Mouse (Mus musculus) liver, embryonic 11.5 days (tissue): ENCODE measurements around the gene Wfdc2. TPM values are rescaled to one million over a fixed set of nuclear protein-coding genes. Genes with fewer than 3 reads are reported as not detected.

Experiments
- ATAC-seq: fragments of 200-750 bp; cut with Nextera tagmentation; replicated peaks from 2 replicates; pipeline ENCODE4 v1.8.0; 2017; ENCODE audit warnings: moderate number of reproducible peaks, mild to moderate bottlenecking, moderate TSS enrichment, moderate library complexity; ENCODE audit not compliant: low FRiP score
- DNase-seq: peaks from one replicate; pipeline ENCODE4 v3.0.0-alpha.2; 2017; ENCODE audit warnings: low spot score
- H3K27ac ChIP-seq: fragments of 300-500 bp; sonication (generic); 2 replicates; pipeline ENCODE4 v1.5.1; 2014; ENCODE audit warnings: mild to moderate bottlenecking, low read depth, low read length, control low read depth
- H3K27me3 ChIP-seq: fragments of 300-500 bp; sonication (generic); replicated peaks from 2 replicates; pipeline ENCODE4 v1.6.1; 2014; ENCODE audit warnings: low read length, mixed read lengths; ENCODE audit not compliant: control insufficient read depth, insufficient read depth
- H3K36me3 ChIP-seq: fragments of 300-500 bp; sonication (generic); 2 replicates; pipeline ENCODE4 v1.6.1; 2014; ENCODE audit warnings: mild to moderate bottlenecking, low read length, moderate library complexity, mixed read lengths; ENCODE audit not compliant: control insufficient read depth, insufficient read depth
- H3K4me1 ChIP-seq: fragments of 300-500 bp; sonication (generic); replicated peaks from 2 replicates; pipeline ENCODE4 v1.6.1; 2014; ENCODE audit warnings: low read length, mixed read lengths; ENCODE audit not compliant: control insufficient read depth, insufficient read depth
- H3K4me2 ChIP-seq: fragments of 300-500 bp; sonication (generic); 2 replicates; pipeline ENCODE4 v1.6.1; 2014; ENCODE audit warnings: mild to moderate bottlenecking, control low read depth, moderate library complexity
- H3K4me3 ChIP-seq: fragments of 300-500 bp; sonication (generic); 2 replicates; pipeline ENCODE4 v1.5.1; 2014; ENCODE audit warnings: low read depth, low read length, control low read depth
- H3K9ac ChIP-seq: fragments of 300-500 bp; sonication (generic); 2 replicates; pipeline ENCODE4 v1.6.1; 2014; ENCODE audit warnings: low read depth, low read length, control low read depth
- H3K9me3 ChIP-seq: fragments of 300-500 bp; sonication (generic); 2 replicates; pipeline ENCODE4 v1.6.1; 2016; ENCODE audit warnings: low read length, inconsistent platforms, mixed read lengths; ENCODE audit not compliant: control insufficient read depth
- WGBS: fragments of 180-500 bp; shearing (Covaris S2); extraction: QIAGEN DNeasy Blood & Tissue Kit; methylation state at CpG from one replicate; pipeline ENCODE4 v1.1.7; 2014; 5-methylcytosine and 5-hydroxymethylcytosine counted together
- polyA plus RNA-seq: library from polyadenylated mRNA; unstranded; fragments of >200 nt; fragmentation: Nextera tagmentation; extraction: Ambion mirVana; gene quantifications from 2 replicates; pipeline ENCODE4 v1.2.1, GENCODE M21; 2014

Gene Wfdc2
- 8.2 and 9.1 TPM in 2 replicates for polyA plus RNA-seq

- 13% methylated on average over 24 of the region's 24 CpGs for WGBS
- Histone ChIP-seq H3K9me3 (no peaks in the 10 kb centered on the region), H3K27me3 (peaks cover 27% of the 10 kb centered on the region), H3K4me1 (peaks cover 4% of the 10 kb centered on the region), H3K4me3 (peak within 1 kb of the TSS; percentile 41), H3K9ac (peak within 1 kb of the TSS; percentile 53), H3K4me2 (peak within 1 kb of the TSS; percentile 71), H3K27ac (no peak within 1 kb of the TSS), H3K36me3 (no peaks in the 10 kb centered on the region)
- DNase-seq (peak; percentile 38), ATAC-seq (no peak)
Observed at GRCm38 (mm10) chr2:164562391-164563188, at the start of gene Wfdc2. Gene Wfdc2, plus strand, starts transcription at chr2:164562413.

- peaks cover 14% of the 10 kb centered on the region for H3K4me1 ChIP-seq
- H3K9me3 ChIP-seq, result no peaks in the 10 kb centered on the region
- H3K27ac ChIP-seq, result no peak overlapping the region
- H3K36me3 ChIP-seq, result no peaks in the 10 kb centered on the region
- DNase-seq (no peak), ATAC-seq (no peak)
- WGBS, result 68% methylated on average over 8 of the region's 8 CpGs
- H3K9ac ChIP-seq, result no peak overlapping the region
- H3K27me3 ChIP-seq, result no peaks in the 10 kb centered on the region
- H3K4me3 ChIP-seq, result no peak overlapping the region
- no peak overlapping the region for H3K4me2 ChIP-seq
Observed at GRCm38 (mm10) chr2:164513389-164513788, 48.8 kb upstream of the Wfdc2 start.

GRCm38 (mm10) chr2:164514916-164515315 is 47.3 kb upstream of the Wfdc2 start:
- DNase-seq (no peak), ATAC-seq (no peak)
- Histone ChIP-seq H3K4me3 (no peak overlapping the region), H3K27me3 (no peaks in the 10 kb centered on the region), H3K4me1 (peaks cover 14% of the 10 kb centered on the region), H3K9me3 (no peaks in the 10 kb centered on the region), H3K27ac (no peak overlapping the region), H3K36me3 (no peaks in the 10 kb centered on the region), H3K9ac (no peak overlapping the region), H3K4me2 (no peak overlapping the region)
- 77% methylated on average over 3 of the region's 3 CpGs for WGBS

- WGBS, result 82% methylated on average over 9 of the region's 9 CpGs
- Histone ChIP-seq H3K27ac (no peak overlapping the region), H3K27me3 (no peaks in the 10 kb centered on the region), H3K9ac (no peak overlapping the region), H3K36me3 (no peaks in the 10 kb centered on the region), H3K4me2 (no peak overlapping the region), H3K4me1 (peaks cover 14% of the 10 kb centered on the region), H3K9me3 (no peaks in the 10 kb centered on the region), H3K4me3 (no peak overlapping the region)
- no peak for DNase-seq
- no peak for ATAC-seq
Observed at GRCm38 (mm10) chr2:164515897-164516296, 46.3 kb upstream of the Wfdc2 start.

GRCm38 (mm10) chr2:164516592-164516991 is 45.6 kb upstream of the Wfdc2 start:
- ATAC-seq (no peak), DNase-seq (no peak)
- H3K36me3 ChIP-seq, result no peaks in the 10 kb centered on the region
- H3K4me3 ChIP-seq, result no peak overlapping the region
- H3K9ac ChIP-seq, result no peak overlapping the region
- H3K27me3 ChIP-seq, result no peaks in the 10 kb centered on the region
- H3K4me1 ChIP-seq, result peaks cover 14% of the 10 kb centered on the region
- WGBS, result 89% methylated on average over 11 of the region's 11 CpGs
- no peak overlapping the region for H3K4me2 ChIP-seq
- H3K27ac ChIP-seq, result no peak overlapping the region
- H3K9me3 ChIP-seq, result no peaks in the 10 kb centered on the region

GRCm38 (mm10) chr2:164517485-164518221 is 44.6 kb upstream of the Wfdc2 start:
- H3K9ac ChIP-seq, result no peak overlapping the region
- H3K4me3 ChIP-seq, result no peak overlapping the region
- no peak overlapping the region for H3K27ac ChIP-seq
- no peaks in the 10 kb centered on the region for H3K9me3 ChIP-seq
- DNase-seq, result peak; percentile 59
- WGBS, result 27% methylated on average over 10 of the region's 10 CpGs
- no peak for ATAC-seq
- H3K27me3 ChIP-seq, result 0 out of 2 replicates have a peak, but pooled peaks cover 2% of the 10 kb centered on the region
- H3K4me1 ChIP-seq, result peaks cover 11% of the 10 kb centered on the region
- no peak overlapping the region for H3K4me2 ChIP-seq
- H3K36me3 ChIP-seq, result no peaks in the 10 kb centered on the region

GRCm38 (mm10) chr2:164518266-164519170 is 43.7 kb upstream of the Wfdc2 start:
- no peaks in the 10 kb centered on the region for H3K9me3 ChIP-seq
- H3K36me3 ChIP-seq, result no peaks in the 10 kb centered on the region
- peaks cover 6% of the 10 kb centered on the region; the same call in 1 of the 2 replicates for H3K4me1 ChIP-seq
- no peak overlapping the region for H3K9ac ChIP-seq
- no peak overlapping the region for H3K4me3 ChIP-seq
- H3K27me3 ChIP-seq, result 0 out of 2 replicates have a peak, but pooled peaks cover 2% of the 10 kb centered on the region
- DNase-seq (no peak), ATAC-seq (no peak)
- WGBS, result 56% methylated on average over 11 of the region's 11 CpGs
- H3K27ac ChIP-seq, result no peak overlapping the region
- H3K4me2 ChIP-seq, result no peak overlapping the region

- Histone ChIP-seq H3K4me2 (no peak overlapping the region), H3K4me3 (no peak overlapping the region), H3K36me3 (no peaks in the 10 kb centered on the region), H3K4me1 (peaks cover 6% of the 10 kb centered on the region; the same call in 1 of the 2 replicates), H3K9ac (no peak overlapping the region), H3K27ac (no peak overlapping the region), H3K9me3 (no peaks in the 10 kb centered on the region), H3K27me3 (0 out of 2 replicates have a peak, but pooled peaks cover 2% of the 10 kb centered on the region)
- WGBS, result 73% methylated on average over 6 of the region's 6 CpGs
- no peak for ATAC-seq
- DNase-seq, result no peak
Observed at GRCm38 (mm10) chr2:164519171-164519526, 43.1 kb upstream of the Wfdc2 start.
